Mouse (Mus musculus) gastrocnemius, postnatal 25 days (tissue): ENCODE data around the gene Fignl1. TPM values are rescaled to one million over a fixed set of nuclear protein-coding genes. Genes with fewer than 3 reads are reported as not detected.

Experiments
- DNase-seq: peaks from one replicate; pipeline ENCODE4 v3.0.0; 2022
- total RNA-seq, 2 experiments: library from RNA; stranded (reverse); gene quantifications; 1 replicate in 1 of 2; 2 replicates in 1 of 2; pipeline ENCODE4 v1.2.3; 2021

Fignl1 gene
- total RNA-seq, 2 experiments from 2014 or later, result 0.51 to 0.54 TPM

- no peak for DNase-seq
Observed at GRCm38 (mm10) chr11:11831940-11832754, 23.4 kb upstream of the Fignl1 start.

- no peak for DNase-seq
Observed at GRCm38 (mm10) chr11:11831526-11831925, 22.8 kb upstream of the Fignl1 start.

GRCm38 (mm10) chr11:11830884-11831495 lies 22.2 kb upstream of the Fignl1 start:
- DNase-seq, result no peak

- DNase-seq, result no peak
Observed at GRCm38 (mm10) chr11:11829161-11830000, 20.6 kb upstream of the Fignl1 start.

GRCm38 (mm10) chr11:11828761-11829160 lies 20.0 kb upstream of the Fignl1 start:
- no peak for DNase-seq

GRCm38 (mm10) chr11:11828251-11828650 lies 19.5 kb upstream of the Fignl1 start:
- DNase-seq, result no peak

GRCm38 (mm10) chr11:11826475-11826874 lies 17.7 kb upstream of the Fignl1 start:
- DNase-seq, result no peak

GRCm38 (mm10) chr11:11825670-11826069 lies 16.9 kb upstream of the Fignl1 start:
- no peak for DNase-seq

- no peak for DNase-seq
Observed at GRCm38 (mm10) chr11:11824970-11825635, 16.3 kb upstream of the Fignl1 start.

- DNase-seq, result peak; percentile 59
Observed at GRCm38 (mm10) chr11:11823980-11824911, 15.5 kb upstream of the Fignl1 start.

GRCm38 (mm10) chr11:11822181-11823095 lies 13.7 kb upstream of the Fignl1 start:
- DNase-seq, result no peak

- no peak for DNase-seq
Observed at GRCm38 (mm10) chr11:11821387-11821975, 12.7 kb upstream of the Fignl1 start.

- no peak for DNase-seq
Observed at GRCm38 (mm10) chr11:11820737-11821136, 12.0 kb upstream of the Fignl1 start.

GRCm38 (mm10) chr11:11820251-11820650 lies 11.5 kb upstream of the Fignl1 start:
- peak; percentile 68 for DNase-seq

- no peak for DNase-seq
Observed at GRCm38 (mm10) chr11:11819206-11819605, 10.4 kb upstream of the Fignl1 start.

GRCm38 (mm10) chr11:11818797-11819196 lies 10.0 kb upstream of the Fignl1 start:
- DNase-seq, result peak; percentile 84

- DNase-seq, result no peak
Observed at GRCm38 (mm10) chr11:11815737-11816136, 7.0 kb upstream of the Fignl1 start.

GRCm38 (mm10) chr11:11811906-11812480 lies 3.2 kb upstream of the Fignl1 start:
- peak; percentile 35 for DNase-seq
